Mouse (Mus musculus) right cerebral cortex, adult 2 months (tissue): Measurements from ENCODE around the gene Pmm1.
"Not testable (repeated sequence)": the region's sequence is repeated elsewhere in the genome, so short reads cannot be mapped to it uniquely, and the experiment has no call there.

Experiments used
- DNase-seq, 2 experiments: peaks; one replicate each; pipeline ENCODE4 v3.0.0; 2021 to 2022; ENCODE audit warnings: low spot score in 2 of 2

Gene Pmm1

GRCm38 (mm10) chr15:81960171-81961077, at the start of gene Pmm1:
Gene Pmm1 (minus strand): TSS chr15:81960930.
- DNase-seq = peak; percentile 95 to 98

- DNase-seq = no peak
These were observed 43.5 kb upstream of the Pmm1 start for GRCm38 (mm10) chr15:82004257-82004656.

DNA sequence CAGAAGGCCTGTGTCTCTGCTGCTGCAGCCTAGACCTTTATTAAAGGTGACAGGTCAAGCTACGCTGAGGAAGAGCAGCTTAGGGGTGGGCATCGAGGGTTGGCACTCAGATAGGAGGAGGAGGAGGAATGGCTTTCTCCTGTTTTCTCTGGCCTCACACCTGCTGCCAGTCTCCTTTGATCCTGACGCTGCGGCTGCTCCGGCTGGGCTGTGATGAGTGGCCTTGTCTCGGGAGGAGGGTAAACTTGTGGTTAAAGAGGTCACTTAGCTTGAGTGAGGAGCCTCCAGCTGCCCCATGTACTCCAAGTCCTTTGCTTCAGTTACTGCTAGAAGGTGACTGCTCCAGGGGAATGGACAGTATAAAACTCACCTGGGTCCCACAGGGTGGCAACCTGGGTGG, 33.3 kb upstream of the Pmm1 start:
- DNase-seq = no peak

- no peak for DNase-seq
These were observed 29.8 kb upstream of the Pmm1 start for GRCm38 (mm10) chr15:81990549-81990948.

GRCm38 (mm10) chr15:81989371-81990062, 28.8 kb upstream of the Pmm1 start:
- DNase-seq = peak; percentile 85 to 90

- no peak for DNase-seq
These were observed 26.9 kb upstream of the Pmm1 start, which contains the start of gene Xrcc6 for GRCm38 (mm10) chr15:81987646-81988045. Gene Xrcc6 (plus strand): TSS chr15:81987835.

DNA sequence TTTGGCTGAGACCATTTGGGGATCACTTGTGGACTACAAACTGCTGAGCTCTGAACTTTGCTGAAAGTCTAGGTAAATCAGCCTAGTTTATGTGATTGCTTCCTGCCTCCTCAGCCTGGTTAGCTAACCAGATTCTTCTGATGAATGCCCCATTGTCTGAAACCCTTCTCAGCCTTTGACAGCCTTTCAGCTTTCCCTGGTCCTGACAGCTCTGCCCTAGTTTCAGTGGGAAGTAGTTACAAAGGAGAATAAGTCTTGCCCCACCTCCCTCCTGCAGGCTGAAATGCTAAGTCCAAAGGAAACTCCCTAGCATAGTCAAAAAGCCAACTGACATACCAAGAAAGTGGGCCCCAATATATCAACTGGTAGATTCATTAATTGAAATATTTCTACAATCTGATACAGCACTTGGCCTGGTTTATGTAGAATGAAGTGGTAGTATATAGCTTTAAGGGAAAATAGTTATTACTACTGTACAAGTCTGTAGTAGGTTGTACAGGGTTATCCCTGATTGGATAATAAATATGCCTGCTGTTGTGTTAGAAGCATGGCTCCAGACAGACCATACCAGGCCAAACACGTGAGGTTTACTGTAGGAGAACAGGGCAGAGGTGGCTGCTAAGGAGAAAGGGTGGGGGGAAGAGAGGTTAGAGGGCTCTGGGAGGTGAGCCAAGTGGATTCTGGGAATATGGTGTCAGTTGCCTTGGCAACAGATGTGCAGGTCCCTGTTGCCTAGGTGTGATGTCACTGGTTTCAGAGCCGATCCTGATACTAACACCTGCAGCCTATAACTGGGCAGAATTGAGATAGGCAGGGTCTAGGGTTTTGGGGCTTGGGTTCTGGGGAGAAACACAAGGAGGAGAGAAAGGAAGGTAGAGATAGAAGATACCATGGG, 24.8 kb upstream of the Pmm1 start:
- no peak for DNase-seq

GRCm38 (mm10) chr15:81982173-81982572, 21.4 kb upstream of the Pmm1 start:
- no peak for DNase-seq

GRCm38 (mm10) chr15:81980321-81980720, 19.6 kb upstream of the Pmm1 start, which contains the start of gene 1700029P11Rik:
Gene 1700029P11Rik (plus strand): TSS chr15:81980540.
- no peak for DNase-seq

DNA sequence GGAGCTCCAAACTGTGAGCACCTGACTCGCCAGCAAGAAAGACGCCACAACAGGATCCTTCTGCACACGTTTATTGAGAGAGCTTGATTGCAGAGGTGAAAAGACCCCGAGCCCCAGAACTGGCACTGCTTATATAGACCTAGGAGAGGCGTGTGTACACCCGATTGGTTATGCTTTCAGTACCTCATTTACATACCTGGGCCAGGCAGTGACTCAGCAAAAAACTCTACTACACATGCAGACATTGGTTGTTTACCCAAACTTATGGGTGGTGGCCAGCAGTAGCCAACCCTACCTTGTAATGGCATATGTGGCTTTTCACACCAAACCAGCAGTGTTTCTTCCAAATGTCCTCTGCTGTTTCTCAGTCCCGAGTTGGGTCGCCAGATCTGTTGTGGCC, 14.4 kb upstream of the Pmm1 start:
- not testable (repeated sequence) for DNase-seq

DNA sequence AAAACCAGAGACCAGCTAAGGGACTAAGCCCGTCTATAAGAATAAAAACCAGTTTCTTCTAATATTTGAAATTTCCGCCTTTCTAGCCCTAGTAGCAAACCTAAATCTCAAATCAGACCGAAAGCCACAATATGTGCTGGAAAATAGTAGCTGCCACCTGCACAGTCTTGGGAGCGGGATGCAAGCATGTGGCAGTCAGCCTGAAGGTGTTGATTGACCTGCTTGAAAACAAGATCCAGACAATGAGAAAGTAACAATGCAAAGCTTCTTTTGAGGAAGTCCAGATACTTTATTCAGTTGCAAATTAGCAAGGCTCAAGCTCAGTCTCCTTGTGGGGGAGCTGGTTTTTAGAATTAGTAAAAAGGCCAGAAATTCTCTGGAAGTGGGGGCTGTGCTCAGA, 9.8 kb upstream of the Pmm1 start:
- DNase-seq = not testable (repeated sequence)

- DNase-seq = not testable (repeated sequence)
These were observed 8.9 kb upstream of the Pmm1 start for GRCm38 (mm10) chr15:81969635-81970034.

- DNase-seq = no peak
These were observed 8.4 kb upstream of the Pmm1 start for GRCm38 (mm10) chr15:81969173-81969572.

DNA sequence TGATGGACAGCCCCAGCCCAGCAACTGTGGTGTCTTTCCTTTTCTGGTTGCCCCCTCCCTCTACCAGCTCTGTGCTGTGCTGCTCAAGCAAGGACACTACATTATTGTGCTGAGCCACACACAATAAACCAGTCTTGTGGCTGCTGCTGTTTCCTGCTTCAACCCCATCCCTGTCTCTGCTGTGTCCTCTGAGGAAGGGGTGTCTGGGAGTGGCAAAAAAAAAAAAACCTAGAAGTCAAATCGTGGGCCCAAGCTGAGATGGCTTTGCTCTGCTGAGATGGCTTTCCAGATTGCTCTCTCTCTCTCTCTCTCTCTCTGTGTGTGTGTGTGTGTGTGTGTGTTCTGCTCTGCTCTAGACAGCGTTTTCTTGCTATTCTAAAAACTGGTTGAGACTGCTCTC, 7.7 kb upstream of the Pmm1 start:
- no peak for DNase-seq

DNA sequence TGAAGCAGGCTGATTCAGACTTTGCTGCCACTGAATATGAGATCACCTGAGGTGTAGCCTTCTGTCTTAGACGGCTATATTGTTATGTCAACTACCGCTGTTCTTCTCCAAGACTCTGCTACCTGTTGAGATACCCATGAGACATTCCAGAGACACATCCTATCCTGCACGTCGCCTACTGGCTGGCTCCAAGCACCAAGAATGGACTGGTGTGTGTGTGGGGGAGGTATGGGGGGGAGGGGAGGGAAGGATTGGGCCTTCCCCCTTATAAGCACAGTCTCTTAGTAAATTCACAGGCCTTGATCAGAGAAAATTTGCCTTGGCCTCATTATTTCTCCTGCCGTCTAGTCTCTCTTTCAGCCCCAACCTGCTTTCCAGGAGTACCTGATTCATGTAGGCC, 7.1 kb upstream of the Pmm1 start:
- DNase-seq = no peak

- no peak for DNase-seq
These were observed 5.5 kb upstream of the Pmm1 start for GRCm38 (mm10) chr15:81966062-81966829.

DNA sequence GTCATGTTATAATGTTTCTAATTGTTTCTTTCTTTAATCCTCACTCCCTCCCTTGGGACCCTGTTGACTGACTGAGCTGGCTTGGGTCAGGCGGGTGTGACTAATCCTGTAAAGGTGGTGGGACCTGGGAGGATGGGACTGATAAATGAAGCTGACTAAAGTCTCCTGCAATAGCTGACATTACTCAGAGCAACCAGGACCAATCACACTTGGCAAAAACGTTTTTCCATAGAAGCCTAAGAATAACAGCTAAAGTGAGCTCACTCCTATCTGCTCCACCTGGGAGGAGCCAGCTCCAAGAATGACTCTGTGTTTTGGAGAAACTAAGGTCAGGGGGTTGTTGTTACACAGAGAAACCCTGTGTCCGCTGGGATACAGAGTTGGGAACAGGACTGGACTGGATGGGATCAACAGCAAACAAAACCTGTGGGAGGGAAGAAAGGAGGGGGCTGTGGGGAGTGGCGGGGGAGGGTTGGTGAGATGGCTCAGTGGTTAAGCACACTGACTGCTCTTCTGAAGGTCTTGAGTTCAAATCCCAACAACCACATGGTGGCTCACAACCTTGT, 4.3 kb upstream of the Pmm1 start:
- DNase-seq = no peak

- DNase-seq = no peak
These were observed 3.5 kb upstream of the Pmm1 start for GRCm38 (mm10) chr15:81964262-81964661.

DNA sequence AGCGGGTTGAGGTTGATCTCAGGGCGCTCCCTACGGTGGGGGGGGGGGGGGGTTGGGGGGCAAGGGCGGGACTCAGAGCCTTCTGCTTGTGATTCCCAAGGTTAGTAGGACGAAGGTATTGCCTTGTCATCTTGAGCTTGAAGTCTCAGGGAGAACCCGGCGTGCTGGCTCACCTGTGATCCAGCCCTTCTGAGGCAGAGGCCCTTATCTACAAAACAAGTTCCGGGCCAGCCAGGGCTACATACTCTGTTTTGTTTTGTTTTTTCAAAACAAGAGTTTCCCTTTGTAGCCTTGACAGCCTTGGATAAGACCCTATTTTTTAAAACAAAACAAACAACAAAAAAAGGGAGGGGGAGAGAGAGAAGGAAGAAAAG, 335 bp upstream of the Pmm1 start:
- no peak for DNase-seq

DNA sequence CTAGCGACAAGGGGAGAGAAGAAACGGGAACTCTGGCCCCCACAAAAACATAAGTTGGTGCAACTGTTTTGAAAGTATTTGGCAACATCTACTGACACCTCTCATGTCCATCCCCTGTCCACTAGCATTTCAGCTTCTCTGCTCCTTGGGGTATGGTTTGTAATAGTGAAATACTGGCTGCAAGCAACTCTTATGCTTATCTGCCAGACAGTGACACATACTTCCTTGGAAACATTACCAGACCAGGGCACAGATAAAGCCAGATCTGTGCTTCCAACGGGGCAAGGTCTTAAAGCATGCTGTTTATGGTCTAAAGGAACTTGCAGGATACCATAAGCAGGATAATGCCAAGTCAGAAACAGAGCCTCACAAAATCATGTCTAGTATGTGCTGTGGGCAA, 1.8 kb downstream of the Pmm1 start:
- no peak for DNase-seq

GRCm38 (mm10) chr15:81957598-81957997, 3.1 kb downstream of the Pmm1 start:
- peak in 1 of 2 experiments; percentile 60 for DNase-seq
